Mouse (Mus musculus): ENCODE data around the gene Gadd45gip1.

The Gadd45gip1 gene

GRCm38 (mm10) chr8:84831490-84831889 lies at the start of gene Gadd45gip1:
TSS of gene Gadd45gip1 (plus strand) at chr8:84831522.
- DNase-seq = no peak

DNA sequence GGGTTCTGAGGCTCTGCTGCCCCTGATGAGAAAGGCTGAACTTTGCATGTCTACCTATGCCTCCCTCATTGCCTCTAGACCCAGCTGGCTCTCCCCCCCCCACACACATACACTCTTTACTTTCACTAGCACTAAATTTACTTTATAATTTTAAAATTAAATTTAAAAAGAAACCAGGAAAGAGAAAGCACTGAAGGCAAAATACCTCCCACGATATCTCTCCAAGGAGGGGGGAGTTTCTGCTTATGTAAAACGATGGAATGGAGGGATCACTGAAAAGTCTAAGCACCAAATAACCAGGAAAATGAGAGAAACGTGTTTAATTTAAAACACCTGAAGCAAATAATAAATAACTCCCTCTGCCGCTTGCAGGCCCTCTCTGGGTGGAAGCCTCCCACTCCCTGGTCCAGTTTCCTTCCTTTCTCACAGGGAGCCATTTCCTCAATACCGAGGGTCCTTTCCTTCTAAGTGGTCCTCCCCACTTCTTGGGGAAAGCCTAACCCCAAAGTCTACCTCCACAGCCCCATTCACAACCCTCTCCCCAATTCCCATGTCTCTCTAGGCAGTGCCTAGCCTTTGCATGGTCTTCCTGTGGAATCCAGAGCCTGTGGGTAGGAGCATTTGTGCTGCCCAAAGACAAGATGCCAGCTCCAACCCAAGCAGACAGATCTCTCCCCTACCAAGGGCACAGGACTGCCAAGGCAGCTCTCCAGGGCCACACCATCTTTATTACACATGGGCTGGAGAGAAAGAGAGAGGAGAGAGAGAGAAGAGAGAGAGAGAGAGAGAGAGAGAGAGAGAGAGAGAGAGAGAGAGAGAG lies 49.4 kb upstream of the Gadd45gip1 start:
- DNase-seq = no peak

GRCm38 (mm10) chr8:84782680-84783079 lies 48.6 kb upstream of the Gadd45gip1 start:
- DNase-seq = no peak

GRCm38 (mm10) chr8:84783198-84783918 lies 48.0 kb upstream of the Gadd45gip1 start:
- DNase-seq = no peak

DNA sequence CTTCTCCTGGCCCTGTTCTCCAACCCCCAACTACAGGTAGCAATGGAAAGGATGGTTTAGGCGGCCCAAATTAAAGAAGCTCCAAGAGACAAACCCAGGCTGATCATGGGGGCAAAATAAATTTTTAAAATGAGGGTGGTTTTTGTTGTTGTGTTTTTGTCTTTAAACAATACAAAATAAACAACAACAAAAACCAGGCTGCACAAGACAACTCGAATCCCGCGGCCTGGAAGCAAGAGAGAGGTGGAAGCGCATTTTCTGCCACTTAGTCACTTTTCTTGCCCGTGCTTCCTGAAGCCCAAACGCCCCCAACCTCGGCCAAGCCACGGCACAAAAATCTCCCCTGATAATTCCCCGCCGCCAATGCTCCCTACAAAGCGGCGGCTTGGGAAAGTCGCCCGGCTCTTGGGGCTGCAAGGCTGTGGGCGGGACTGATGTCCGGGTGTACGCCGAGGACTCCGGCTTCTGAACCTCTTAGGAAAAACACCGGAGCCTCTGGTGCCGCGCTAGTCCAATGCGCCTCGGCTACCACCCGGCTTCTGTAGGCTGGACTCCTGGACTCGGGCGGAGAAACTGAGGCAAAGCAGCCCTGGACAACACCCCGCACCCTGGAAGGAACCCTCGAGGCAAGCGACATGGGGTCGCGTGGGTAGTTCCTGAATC lies 47.3 kb upstream of the Gadd45gip1 start:
- no peak for DNase-seq

- no peak for DNase-seq
These were observed 46.4 kb upstream of the Gadd45gip1 start for GRCm38 (mm10) chr8:84784681-84785505.

DNA sequence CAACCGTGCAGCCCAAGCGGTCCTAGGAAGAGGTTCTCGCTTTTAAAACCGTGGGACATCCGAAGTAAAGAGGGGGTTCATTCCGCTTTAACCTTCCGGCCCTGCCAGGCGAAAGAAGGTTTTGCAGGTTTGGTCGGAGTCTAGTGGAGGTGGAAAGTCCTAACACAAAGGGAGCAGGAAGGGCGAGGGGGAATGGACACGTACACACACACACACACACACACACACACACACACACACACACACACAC lies 45.9 kb upstream of the Gadd45gip1 start:
- DNase-seq = no peak

- peak; percentile 60 for DNase-seq
These were observed 45.3 kb upstream of the Gadd45gip1 start for GRCm38 (mm10) chr8:84785756-84786677.

DNA sequence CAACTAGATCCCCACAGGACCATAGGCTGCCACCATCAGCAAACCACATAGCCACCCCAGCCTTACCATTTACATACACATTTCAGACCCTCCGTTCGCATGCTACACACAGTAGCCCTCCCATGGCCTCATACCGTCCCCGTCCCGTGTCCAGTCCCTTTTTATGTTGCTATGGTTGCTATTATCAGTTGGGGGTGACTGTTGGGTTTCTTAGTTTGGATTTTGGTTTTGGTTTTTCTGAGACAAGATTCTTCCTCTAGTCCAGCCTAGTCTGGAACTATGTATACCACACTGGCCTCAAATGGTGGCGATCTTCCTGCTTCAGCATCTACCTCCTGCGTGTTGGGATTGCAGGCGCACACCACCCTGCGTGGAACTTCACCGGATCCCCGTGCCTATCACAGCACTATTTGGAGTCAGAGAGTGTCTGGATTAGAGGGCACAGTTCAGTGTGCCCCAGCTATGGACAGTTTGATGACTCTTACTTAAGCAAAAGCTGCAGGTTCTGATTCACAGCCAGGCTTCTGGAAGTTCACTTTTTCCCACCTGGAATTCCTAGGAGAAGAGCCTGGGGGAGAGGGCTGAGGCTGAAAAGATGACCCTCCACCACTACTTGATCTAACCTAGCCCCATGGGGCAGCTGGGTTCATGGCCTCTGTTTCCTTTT lies 44.4 kb upstream of the Gadd45gip1 start:
- no peak for DNase-seq

DNA sequence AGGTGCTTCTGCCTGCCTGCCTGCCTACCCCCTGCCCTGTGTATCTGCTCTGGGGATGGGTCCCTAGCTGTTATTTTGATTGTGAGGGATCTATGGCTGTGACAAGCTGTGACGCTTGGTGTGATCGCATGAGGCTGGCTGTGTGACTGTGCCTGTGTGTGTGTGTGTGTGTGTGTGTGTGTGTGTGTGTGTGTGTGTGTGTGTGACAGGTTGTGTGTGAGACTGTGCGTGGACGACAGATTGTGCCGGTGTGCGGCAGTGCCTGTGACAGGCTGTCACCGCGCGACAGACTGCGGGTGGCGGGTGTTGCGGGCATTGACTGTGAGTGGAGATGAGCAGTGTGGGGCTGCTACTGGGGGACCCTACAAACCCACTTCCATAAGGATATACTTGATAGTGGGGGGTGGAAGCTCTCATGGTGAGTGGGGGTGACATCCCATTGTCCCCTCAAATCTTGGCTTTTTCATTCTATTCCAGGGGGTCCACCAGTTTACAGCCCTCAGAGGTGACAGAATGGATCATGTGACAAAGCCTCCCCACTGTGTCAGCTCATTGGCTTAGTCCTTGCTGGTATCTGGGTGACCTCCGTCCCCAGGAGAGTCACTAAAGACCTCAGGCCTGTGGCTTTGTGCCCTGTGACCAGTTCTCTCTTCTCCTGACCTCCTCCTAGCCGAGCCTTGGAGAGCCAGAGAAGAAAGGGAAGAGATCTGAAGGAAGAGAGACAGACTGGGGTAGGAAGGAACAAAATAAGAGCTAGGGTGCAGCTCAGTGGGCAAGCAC lies 43.6 kb upstream of the Gadd45gip1 start:
- no peak for DNase-seq

GRCm38 (mm10) chr8:84788896-84789295 lies 42.4 kb upstream of the Gadd45gip1 start:
- peak; percentile 80 for DNase-seq

GRCm38 (mm10) chr8:84789345-84789744 lies 42.0 kb upstream of the Gadd45gip1 start:
- DNase-seq = no peak

DNA sequence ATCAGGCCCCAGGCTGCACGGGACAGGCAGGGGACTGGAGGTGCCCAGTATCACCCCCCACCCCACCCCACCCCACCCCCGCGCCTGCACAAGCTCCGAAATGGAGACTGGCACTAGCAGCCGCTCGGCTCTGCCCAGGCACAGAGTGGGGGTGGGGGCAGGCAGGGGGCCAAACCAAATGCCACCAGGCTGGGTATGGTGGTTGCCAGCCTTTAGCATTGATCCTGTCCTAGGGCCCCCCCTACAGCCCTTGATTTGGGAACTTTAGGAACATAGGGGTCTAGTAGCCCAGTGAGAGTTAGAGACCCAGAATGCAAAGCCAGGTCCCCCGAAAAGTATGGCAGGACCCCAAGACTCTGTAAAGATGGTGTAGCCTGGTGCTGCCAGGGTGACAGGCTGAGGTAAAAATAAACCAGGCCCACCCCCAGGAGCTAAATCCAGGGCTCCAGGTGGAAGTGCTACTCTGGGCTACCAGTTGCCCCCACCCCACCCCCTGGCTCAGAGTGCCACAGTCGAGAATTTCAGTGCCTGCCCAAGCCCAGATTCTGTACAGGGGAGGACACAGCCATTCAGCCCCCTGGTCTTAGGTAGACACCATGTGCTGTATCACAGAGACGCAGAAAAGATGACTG lies 41.4 kb upstream of the Gadd45gip1 start:
- DNase-seq = no peak

- no peak for DNase-seq
These were observed 40.8 kb upstream of the Gadd45gip1 start for GRCm38 (mm10) chr8:84790537-84790936.

DNA sequence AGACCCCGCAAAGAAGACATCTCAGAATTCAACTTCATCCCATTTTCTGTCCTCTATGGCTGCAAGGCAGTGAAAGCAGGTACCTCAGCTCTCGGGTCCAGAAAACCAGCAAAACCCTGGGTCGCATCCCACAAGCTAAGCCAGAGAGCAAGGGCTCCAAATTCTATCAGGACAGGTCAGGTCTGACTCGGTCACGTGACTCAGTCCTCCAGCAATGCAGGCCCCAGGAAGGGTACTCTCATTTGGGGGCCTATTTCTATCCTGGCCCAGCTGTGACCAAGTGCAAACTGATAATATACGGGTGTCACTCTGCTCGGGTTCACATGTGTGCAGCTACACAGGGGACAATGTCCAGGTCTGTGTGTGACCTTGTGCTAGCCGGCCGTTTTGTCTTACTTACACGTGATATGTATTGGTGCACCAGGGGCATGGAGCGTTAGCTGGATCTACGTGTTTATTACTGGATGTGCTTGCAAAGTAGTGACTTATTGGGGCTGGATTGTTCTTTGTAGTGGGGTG lies 38.8 kb upstream of the Gadd45gip1 start:
- DNase-seq = no peak

- DNase-seq = no peak
These were observed 38.2 kb upstream of the Gadd45gip1 start for GRCm38 (mm10) chr8:84793134-84793533.

- DNase-seq = no peak
These were observed 37.4 kb upstream of the Gadd45gip1 start for GRCm38 (mm10) chr8:84793791-84794485.

DNA sequence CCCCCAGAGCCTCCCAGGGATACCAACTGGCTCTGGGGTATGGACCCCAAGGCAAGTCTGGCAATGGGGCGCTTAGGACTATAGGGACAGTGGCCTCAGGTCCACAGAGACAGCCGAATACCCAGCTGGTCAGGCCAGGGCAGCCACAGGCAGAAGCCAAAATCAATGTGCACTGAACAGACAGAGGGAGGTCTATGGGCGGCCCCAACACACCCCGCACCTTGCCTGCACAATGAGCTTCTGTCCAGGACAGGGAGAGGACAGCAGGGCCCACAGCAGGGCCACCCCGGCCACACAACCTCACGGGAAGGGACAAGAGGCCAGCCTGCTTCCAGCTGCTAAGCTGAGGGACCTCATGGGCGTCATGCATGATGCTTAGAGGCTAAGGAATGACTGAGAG lies 36.8 kb upstream of the Gadd45gip1 start:
- DNase-seq = no peak

DNA sequence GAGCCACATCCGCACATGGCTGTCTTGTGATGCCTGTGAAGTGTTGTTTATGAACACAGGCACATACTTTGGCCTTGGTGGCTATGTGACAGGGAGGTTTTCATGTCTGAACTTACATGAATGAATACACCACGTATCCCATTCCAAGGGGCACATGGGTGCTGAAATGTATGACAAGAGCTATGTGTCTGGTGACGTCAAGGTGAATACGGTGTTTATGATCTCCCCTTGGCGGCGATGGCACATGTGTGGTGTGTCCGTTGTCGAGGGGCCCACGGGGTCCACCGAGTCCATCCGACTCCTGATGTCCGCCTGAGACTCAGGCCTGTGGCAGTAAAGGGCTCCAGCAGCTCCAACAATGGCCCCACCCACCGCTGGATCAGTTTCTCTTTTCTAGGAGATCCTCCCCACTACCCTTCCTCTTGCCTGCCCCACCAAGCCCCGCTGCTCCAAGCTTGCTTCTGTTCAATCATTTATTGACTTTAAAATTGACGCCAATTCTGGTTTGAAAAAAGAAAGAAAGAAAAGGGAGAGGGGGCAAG lies 34.0 kb upstream of the Gadd45gip1 start:
- DNase-seq = no peak
